Mouse (Mus musculus) kidney, adult 2 months (tissue): ENCODE data around the gene Psmc3ip. TPM values are rescaled to one million over a fixed set of nuclear protein-coding genes. Genes with fewer than 3 reads are reported as not detected.

ENCODE experiments used
- DNase-seq: peaks from one replicate; pipeline ENCODE4 v3.0.0; 2021
- H3K27ac ChIP-seq: fragments of 200-500 bp; 2 replicates; pipeline ENCODE4 v1.5.1; 2012; ENCODE audit warnings: low read depth, low read length, control low read depth, inconsistent platforms; ENCODE audit not compliant: insufficient read depth
- H3K27me3 ChIP-seq: fragments of 200-500 bp; replicated peaks from 2 replicates; pipeline ENCODE4 v1.6.1; 2012; ENCODE audit warnings: mild to moderate bottlenecking, moderate library complexity, low read length, inconsistent platforms; ENCODE audit not compliant: control insufficient read depth, insufficient read depth
- H3K36me3 ChIP-seq: fragments of 200-500 bp; 2 replicates; pipeline ENCODE4 v1.6.1; 2012; ENCODE audit warnings: mild to moderate bottlenecking, moderate library complexity, low read length, inconsistent platforms; ENCODE audit not compliant: control insufficient read depth, insufficient read depth
- H3K4me1 ChIP-seq: fragments of 200-500 bp; 2 replicates; pipeline ENCODE4 v1.6.1; 2011; ENCODE audit warnings: low read length; ENCODE audit not compliant: control insufficient read depth, insufficient read depth
- H3K4me3 ChIP-seq: fragments of 200-500 bp; 2 replicates; pipeline ENCODE4 v1.5.1; 2011; ENCODE audit warnings: mild to moderate bottlenecking, low read depth, low read length, control low read depth; ENCODE audit not compliant: insufficient read depth
- CTCF ChIP-seq: fragments of 200-500 bp; conservative IDR thresholded peaks from 2 replicates; pipeline ENCODE4 v1.5.1; 2011; ENCODE audit warnings: low read depth, mild to moderate bottlenecking, control low read depth, low read length, moderate library complexity, mixed read lengths; ENCODE audit not compliant: insufficient read depth, insufficient read length
- POLR2A ChIP-seq: fragments of 200-500 bp; IDR thresholded peaks from one replicate; pipeline ENCODE4 v1.6.1; 2011; ENCODE audit warnings: low read depth, low read length, control low read depth
- WGBS: fragments of 180-500 bp; shearing (Covaris S2); methylation state at CpG from one replicate; pipeline ENCODE4 v1.1.7; 2018; 5-methylcytosine and 5-hydroxymethylcytosine counted together
- polyA plus RNA-seq: library from polyadenylated mRNA; depleted of rRNA; stranded (reverse); fragments of >200 nt; gene quantifications from 2 replicates; pipeline ENCODE4 v1.2.3, GENCODE M21; 2012; rRNA removed

Gene Psmc3ip
- polyA plus RNA-seq, result 1.2 and 1.9 TPM in 2 replicates

GRCm38 (mm10) chr11:101095314-101096024 lies at the start of gene Psmc3ip:
TSS of gene Psmc3ip (minus strand) at chr11:101095436.
- peak; percentile 87 for TF ChIP-seq CTCF
- TF ChIP-seq POLR2A, result peak; percentile 44
- under 1% methylated on average over 43 of the region's 43 CpGs for WGBS
- Histone ChIP-seq H3K27ac (peak within 1 kb of the TSS; percentile 100), H3K4me1 (no peaks in the 10 kb centered on the region; the same call in 1 of the 2 replicates), H3K27me3 (no peaks in the 10 kb centered on the region), H3K4me3 (peak within 1 kb of the TSS; percentile 94), H3K36me3 (no peaks in the 10 kb centered on the region; the same call in 1 of the 2 replicates)
- DNase-seq, result peak; percentile 98

DNA sequence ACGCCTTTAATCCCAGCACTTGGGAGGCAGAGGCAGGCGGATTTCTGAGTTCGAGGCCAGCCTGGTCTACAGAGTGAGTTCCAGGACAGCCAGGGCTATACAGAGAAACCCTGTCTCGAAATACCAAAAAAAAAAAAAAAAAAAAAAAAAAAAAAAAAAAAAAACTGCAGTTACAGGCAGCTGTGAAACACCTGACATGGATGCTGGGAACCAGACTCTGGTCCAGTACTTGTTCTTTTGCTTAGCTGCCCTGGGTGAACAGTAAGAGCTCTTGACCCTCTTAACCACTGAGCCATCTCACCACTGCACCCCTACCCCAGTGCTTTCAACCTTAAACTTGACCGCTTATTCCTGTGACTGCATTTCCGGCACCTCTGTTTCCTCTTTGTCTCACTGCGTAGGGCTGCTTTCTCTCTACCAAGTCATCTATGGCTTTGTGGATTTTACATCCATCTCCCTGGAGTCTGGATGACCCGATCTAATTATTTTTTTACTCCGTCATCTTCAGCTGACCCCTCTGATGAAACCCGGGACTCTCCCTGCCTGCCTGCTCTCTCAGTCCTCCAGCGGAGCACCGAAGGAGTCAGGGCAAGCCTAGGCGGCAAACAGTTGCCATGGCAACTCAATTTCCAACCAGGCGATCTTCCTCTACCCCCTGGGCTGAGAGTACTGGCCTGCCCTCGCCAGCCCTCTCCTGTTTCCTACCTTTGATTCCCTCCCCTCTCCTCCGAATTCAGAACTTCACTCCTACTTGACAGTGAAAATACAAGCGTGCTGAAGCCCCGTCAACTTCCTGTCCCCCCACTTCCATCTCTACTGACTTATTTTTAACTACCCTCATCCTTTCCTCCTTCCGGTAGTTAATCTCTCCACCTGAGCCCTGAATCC lies 48.3 kb upstream of the Psmc3ip start:
- whole genome bisulfite sequencing, result 23% methylated on average over 18 of the region's 19 CpGs
- Histone ChIP-seq H3K4me3 (peak overlapping the region; percentile 15; the same call in 1 of the 2 replicates), H3K27ac (no peak overlapping the region), H3K4me1 (peaks cover 4% of the 10 kb centered on the region; the same call in 1 of the 2 replicates), H3K36me3 (no peaks in the 10 kb centered on the region), H3K27me3 (no peaks in the 10 kb centered on the region)
- TF ChIP-seq POLR2A (no peak), CTCF (no peak)
- DNase-seq, result peak; percentile 61

DNA sequence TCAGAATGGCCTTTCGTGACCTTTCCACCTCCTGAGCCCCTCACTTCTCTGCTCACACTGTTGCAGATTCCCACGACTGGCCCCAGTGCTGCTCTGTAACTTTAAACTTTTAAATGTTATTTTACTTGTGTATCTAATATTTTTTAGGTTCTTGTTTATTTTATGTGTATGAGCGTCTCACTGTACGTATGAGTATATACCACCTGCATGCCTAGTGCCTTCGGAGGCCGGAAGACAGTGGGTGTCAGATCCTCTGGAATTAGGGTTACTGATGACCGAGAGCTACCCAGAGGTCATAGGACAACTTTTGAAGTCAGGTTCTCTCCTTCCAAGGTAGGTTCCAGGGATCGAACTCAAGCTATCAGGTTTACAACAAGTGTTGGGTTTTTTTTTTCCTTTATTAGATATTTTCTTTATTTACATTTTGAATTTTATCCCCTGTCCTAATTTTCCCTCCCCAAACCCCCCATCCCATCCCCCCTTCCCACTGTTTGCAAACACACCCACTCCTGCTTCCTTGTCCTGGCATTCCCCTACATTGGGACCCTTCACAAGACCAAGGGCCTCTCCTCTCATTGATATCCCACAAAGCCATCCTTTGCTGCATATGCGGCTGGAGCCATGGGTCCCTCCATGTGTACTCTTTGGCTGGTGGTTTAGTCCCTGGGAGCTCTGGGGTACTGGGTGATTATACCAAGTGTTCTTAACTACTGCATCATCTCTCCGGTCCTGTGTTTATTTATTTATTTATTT lies 47.2 kb upstream of the Psmc3ip start:
- DNase-seq, result no peak

DNA sequence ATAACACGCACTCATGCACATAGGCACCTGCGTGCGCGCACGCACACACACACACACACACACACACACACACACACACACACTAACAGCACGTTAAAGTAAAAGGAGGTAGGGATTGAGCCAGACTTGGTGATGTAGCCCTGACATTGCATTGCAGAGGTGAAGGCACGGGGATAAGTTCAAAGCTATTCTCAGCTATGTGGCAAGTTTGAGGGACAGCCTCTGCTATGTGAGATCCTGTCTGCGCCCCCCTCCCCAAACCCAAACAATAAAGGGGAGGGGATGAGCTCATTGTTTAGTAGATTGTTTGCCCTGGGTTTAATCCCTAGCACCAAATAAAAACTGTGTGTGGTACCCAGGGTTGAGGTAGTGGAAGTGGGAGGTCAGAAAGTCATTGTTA lies 45.9 kb upstream of the Psmc3ip start:
- no peak overlapping the region for H3K27ac ChIP-seq
- no peaks in the 10 kb centered on the region for H3K27me3 ChIP-seq
- no peak for DNase-seq
- peaks cover 6% of the 10 kb centered on the region; the same call in 1 of the 2 replicates for H3K4me1 ChIP-seq
- 87% methylated on average over 8 of the region's 8 CpGs for WGBS
- no peak for TF ChIP-seq POLR2A
- no peak for TF ChIP-seq CTCF
- H3K36me3 ChIP-seq, result no peaks in the 10 kb centered on the region
- H3K4me3 ChIP-seq, result no peak overlapping the region

More for the DNA sequence above, 47.2 kb upstream of the Psmc3ip start:
- no peak for TF ChIP-seq POLR2A
- TF ChIP-seq CTCF, result no peak
- no peaks in the 10 kb centered on the region for H3K27me3 ChIP-seq
- no peak overlapping the region for H3K4me3 ChIP-seq
- 91% methylated on average over 10 of the region's 10 CpGs for WGBS
- no peaks in the 10 kb centered on the region for H3K36me3 ChIP-seq
- H3K27ac ChIP-seq, result no peak overlapping the region
- peaks cover 6% of the 10 kb centered on the region; the same call in 1 of the 2 replicates for H3K4me1 ChIP-seq

GRCm38 (mm10) chr11:101140164-101140819 lies 45.1 kb upstream of the Psmc3ip start:
- no peak for DNase-seq
- Histone ChIP-seq H3K4me1 (peaks cover 6% of the 10 kb centered on the region; the same call in 1 of the 2 replicates), H3K27me3 (no peaks in the 10 kb centered on the region), H3K27ac (no peak overlapping the region), H3K36me3 (no peaks in the 10 kb centered on the region), H3K4me3 (peak overlapping the region; percentile 37)
- TF ChIP-seq CTCF (no peak), POLR2A (no peak)
- 38% methylated on average over 27 of the region's 27 CpGs for WGBS

DNA sequence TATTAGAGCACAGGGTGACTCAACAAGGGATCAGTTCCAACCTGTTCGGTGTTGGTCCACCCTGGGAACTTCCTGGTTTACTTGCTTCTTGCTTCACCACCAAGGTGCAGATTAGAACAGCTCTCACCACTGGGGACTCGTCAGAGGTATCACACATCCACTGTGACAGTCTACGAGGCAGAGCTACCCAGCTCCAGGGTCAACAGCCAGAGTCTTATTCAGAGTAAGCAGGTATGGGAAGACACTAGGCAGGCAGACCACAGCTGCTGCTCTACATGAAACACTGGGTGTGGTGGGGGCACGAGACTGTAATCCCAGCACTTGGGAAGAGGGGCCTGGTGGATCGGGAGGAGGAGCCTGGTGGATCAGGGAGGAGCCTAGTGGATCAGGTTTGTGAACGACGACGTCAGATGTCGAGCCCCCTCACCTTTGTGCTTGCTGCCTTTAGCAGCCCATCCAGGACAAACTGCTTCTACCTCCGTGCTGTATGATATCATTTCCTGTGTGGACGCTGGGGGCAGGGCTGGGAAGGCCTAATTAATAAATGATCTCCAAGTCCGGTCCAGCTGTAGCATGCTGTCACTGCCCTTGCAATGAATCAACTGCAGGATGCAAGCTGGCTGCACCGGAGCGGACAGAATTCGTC lies 43.4 kb upstream of the Psmc3ip start:
- 13% methylated on average over 15 of the region's 15 CpGs for WGBS
- no peak for TF ChIP-seq POLR2A
- Histone ChIP-seq H3K4me1 (peaks cover 6% of the 10 kb centered on the region; the same call in 1 of the 2 replicates), H3K27me3 (no peaks in the 10 kb centered on the region), H3K36me3 (no peaks in the 10 kb centered on the region), H3K4me3 (peak overlapping the region; percentile 6), H3K27ac (no peak overlapping the region)
- DNase-seq, result peak; percentile 81
